Mouse (Mus musculus): ENCODE data around the gene Kdelc2. TPM values are rescaled to one million over a fixed set of nuclear protein-coding genes. Genes with fewer than 3 reads are reported as not detected.
A peak's percentile ranks its signal among the peaks of the same experiment; 100 is the strongest.

Gene Kdelc2
- polyA plus RNA-seq, 1 experiment from 2014 or later: 2.7 TPM

DNA sequence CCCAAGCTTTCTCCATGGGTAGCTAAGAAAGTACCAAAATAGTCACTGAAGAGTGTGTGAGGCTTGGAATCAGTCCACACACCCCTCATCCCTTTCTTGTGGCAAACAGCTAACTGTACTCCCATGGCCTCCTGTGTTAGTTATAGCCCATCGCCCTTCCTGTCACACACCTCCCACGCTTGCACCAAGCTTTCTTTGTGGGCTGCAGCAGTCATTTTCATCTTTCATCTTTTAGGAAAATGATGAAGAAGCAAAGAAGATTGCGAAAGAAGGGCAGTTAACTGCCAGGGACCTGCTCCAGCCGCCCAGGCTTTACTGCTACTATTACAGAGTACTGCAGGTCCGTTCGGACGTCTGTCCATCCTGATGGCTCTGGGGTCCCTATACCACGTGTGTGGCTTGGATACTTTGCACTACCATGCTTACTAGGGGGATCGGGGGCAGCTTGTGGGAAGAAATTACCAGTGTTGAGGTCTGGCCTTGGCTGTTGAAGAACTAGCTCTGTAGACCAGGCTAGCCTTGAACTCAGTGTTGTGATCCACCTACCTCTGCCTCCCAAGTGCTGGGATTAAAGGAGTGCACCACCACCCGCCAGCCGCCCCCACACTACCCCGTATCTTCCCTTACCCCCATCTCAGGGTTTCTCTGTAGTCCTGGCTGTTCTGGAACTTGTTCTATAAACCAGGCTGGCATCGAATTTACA is 14.0 kb downstream of the Kdelc2 start:
- Histone ChIP-seq H3K9ac (replicated peaks) (no peak overlapping the region), H3K4me2 (ENCODE audit: low read depth, low read length) (0 out of 2 replicates have a peak overlapping the region, but pooled peaks have one; percentile 11), H3K27me3 (ENCODE audit: insufficient read depth, low read length) (no peaks in the 10 kb centered on the region), H3K4me3 (ENCODE audit: low read depth, low read length) (no peak overlapping the region), H3K9me3 (ENCODE audit: low read length) (no peaks in the 10 kb centered on the region), H3K36me3 (replicated peaks; ENCODE audit: insufficient read depth, low read length) (peaks cover 4% of the 10 kb centered on the region), H3K4me1 (ENCODE audit: insufficient read depth) (no peaks in the 10 kb centered on the region), H3K27ac (ENCODE audit: low read depth) (no peak overlapping the region)
- 63% methylated on average over 13 of the region's 13 CpGs for WGBS (ENCODE audit: insufficient replicate concordance)
- TF ChIP-seq CTCF (IDR thresholded peaks at IDR 0.05; ENCODE audit: low read depth) (no peak), EP300 (IDR thresholded peaks at IDR 0.05; ENCODE audit: low read depth) (no peak)
- no peak for DNase-seq
- ATAC-seq: no peak

DNA sequence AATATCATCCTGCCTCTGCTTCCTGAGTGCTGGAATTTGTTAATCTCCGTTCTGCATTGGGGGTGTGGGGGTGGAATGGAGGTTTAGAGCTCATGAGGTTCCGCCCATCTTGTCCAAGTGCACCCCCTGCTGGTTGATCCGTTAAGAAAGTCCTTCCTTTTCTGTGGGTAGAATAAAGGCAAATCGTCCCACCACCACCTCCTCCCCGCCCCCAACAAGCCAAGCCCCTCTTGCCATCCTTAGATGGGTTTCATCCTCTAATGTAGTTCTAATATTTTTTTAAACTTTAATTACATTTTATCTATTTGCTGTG is 14.5 kb downstream of the Kdelc2 start:
- ATAC-seq: 0 out of 2 replicates have a peak, but pooled peaks have one; percentile 35
- Histone ChIP-seq H3K9me3 (ENCODE audit: low read length) (no peaks in the 10 kb centered on the region), H3K9ac (replicated peaks) (no peak overlapping the region), H3K4me1 (ENCODE audit: insufficient read depth) (no peaks in the 10 kb centered on the region), H3K27ac (ENCODE audit: low read depth) (no peak overlapping the region), H3K36me3 (replicated peaks; ENCODE audit: insufficient read depth, low read length) (peaks cover 2% of the 10 kb centered on the region), H3K27me3 (ENCODE audit: insufficient read depth, low read length) (no peaks in the 10 kb centered on the region), H3K4me3 (ENCODE audit: low read depth, low read length) (no peak overlapping the region), H3K4me2 (ENCODE audit: low read depth, low read length) (0 out of 2 replicates have a peak overlapping the region, but pooled peaks have one; percentile 11)
- peak; percentile 79 for DNase-seq
- WGBS (ENCODE audit: insufficient replicate concordance): 9% methylated on average over 5 of the region's 5 CpGs
- no peak for TF ChIP-seq EP300 (IDR thresholded peaks at IDR 0.05; ENCODE audit: low read depth)
- peak; percentile 80 for TF ChIP-seq CTCF (IDR thresholded peaks at IDR 0.05; ENCODE audit: low read depth)

DNA sequence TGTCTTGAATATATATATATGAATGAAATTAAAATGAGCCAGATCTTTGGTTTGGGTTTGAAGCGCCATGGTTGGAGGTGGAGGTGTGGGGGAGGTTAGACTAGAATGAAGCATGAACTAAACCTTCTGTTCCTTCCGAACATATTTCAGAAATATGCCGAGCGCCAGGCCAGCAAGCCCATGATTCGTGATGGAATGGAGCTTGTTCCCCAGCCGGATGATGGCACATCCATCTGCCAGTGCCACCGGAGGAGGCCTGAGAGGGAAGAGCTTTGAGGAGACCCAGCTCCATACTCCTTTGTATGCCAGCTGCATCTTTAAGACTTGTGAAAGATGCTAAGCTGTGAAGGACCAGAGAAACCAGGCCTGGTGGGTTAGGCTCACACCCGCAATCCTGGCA is 15.7 kb downstream of the Kdelc2 start:
- Histone ChIP-seq H3K36me3 (replicated peaks; ENCODE audit: insufficient read depth, low read length) (peaks cover 2% of the 10 kb centered on the region; the same call in 1 of the 2 replicates), H3K4me2 (ENCODE audit: low read depth, low read length) (no peak overlapping the region), H3K27me3 (ENCODE audit: insufficient read depth, low read length) (no peaks in the 10 kb centered on the region), H3K27ac (ENCODE audit: low read depth) (no peak overlapping the region), H3K9ac (replicated peaks) (no peak overlapping the region), H3K4me3 (ENCODE audit: low read depth, low read length) (no peak overlapping the region), H3K4me1 (ENCODE audit: insufficient read depth) (no peaks in the 10 kb centered on the region), H3K9me3 (ENCODE audit: low read length) (no peaks in the 10 kb centered on the region)
- no peak for ATAC-seq
- WGBS (ENCODE audit: insufficient replicate concordance): 88% methylated on average over 8 of the region's 8 CpGs
- no peak for DNase-seq
- TF ChIP-seq EP300 (IDR thresholded peaks at IDR 0.05; ENCODE audit: low read depth) (no peak), CTCF (IDR thresholded peaks at IDR 0.05; ENCODE audit: low read depth) (no peak)

DNA sequence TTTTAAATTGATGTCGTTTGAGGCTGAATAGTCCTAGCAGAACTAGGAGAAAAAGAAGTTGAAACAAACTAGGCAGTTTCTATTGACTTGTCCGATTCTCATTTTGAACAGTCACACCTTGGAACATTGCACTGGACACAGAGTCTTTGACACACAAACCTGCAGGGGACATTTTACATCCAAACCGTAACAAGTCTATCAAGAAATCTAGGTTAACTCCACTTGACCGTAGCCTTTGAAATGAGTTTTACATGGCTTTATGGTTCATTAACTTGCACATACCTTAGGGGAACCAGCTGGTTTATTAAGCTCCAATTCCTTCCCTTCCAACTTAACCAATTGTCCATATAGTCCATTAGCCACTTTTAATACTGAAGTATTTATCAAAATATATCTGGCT is 16.9 kb downstream of the Kdelc2 start:
- Histone ChIP-seq H3K27ac (ENCODE audit: low read depth) (no peak overlapping the region), H3K9ac (replicated peaks) (no peak overlapping the region), H3K4me1 (ENCODE audit: insufficient read depth) (peaks cover 6% of the 10 kb centered on the region; the same call in 1 of the 2 replicates), H3K36me3 (replicated peaks; ENCODE audit: insufficient read depth, low read length) (peaks cover 2% of the 10 kb centered on the region; the same call in 1 of the 2 replicates), H3K27me3 (ENCODE audit: insufficient read depth, low read length) (no peaks in the 10 kb centered on the region), H3K4me3 (ENCODE audit: low read depth, low read length) (no peak overlapping the region), H3K9me3 (ENCODE audit: low read length) (no peaks in the 10 kb centered on the region), H3K4me2 (ENCODE audit: low read depth, low read length) (no peak overlapping the region)
- TF ChIP-seq EP300 (IDR thresholded peaks at IDR 0.05; ENCODE audit: low read depth) (no peak), CTCF (IDR thresholded peaks at IDR 0.05; ENCODE audit: low read depth) (no peak)
- DNase-seq (no peak), ATAC-seq (no peak)
- WGBS (ENCODE audit: insufficient replicate concordance): 88% methylated on average over 4 of the region's 4 CpGs

DNA sequence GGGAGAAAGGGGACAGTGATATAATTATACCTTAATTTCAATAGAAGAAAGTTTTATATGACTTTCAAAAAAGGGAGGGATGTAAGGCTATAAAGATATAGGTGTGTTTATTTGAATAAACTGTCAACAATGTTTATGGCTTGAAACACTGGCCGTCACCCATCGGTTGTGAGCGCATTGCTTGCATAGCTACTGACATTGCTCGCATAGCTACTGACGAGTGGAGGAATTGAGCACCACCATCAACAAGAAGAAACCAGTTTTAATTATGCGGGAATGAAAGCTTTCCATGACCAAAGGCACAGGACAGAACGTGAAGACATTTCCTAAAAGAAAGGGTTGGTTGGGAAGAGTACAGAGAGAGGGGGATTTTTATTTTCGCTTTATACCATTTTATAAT is 17.3 kb downstream of the Kdelc2 start:
- H3K4me2 ChIP-seq (ENCODE audit: low read depth, low read length): no peak overlapping the region
- 80% methylated on average over 8 of the region's 8 CpGs for WGBS (ENCODE audit: insufficient replicate concordance)
- H3K9ac ChIP-seq (replicated peaks): no peak overlapping the region
- ATAC-seq (no peak), DNase-seq (no peak)
- no peak overlapping the region for H3K4me3 ChIP-seq (ENCODE audit: low read depth, low read length)
- H3K4me1 ChIP-seq (ENCODE audit: insufficient read depth): peaks cover 6% of the 10 kb centered on the region; the same call in 1 of the 2 replicates
- H3K27me3 ChIP-seq (ENCODE audit: insufficient read depth, low read length): no peaks in the 10 kb centered on the region
- no peak overlapping the region for H3K27ac ChIP-seq (ENCODE audit: low read depth)
- TF ChIP-seq CTCF (IDR thresholded peaks at IDR 0.05; ENCODE audit: low read depth) (no peak), EP300 (IDR thresholded peaks at IDR 0.05; ENCODE audit: low read depth) (no peak)
- H3K36me3 ChIP-seq (replicated peaks; ENCODE audit: insufficient read depth, low read length): peaks cover 2% of the 10 kb centered on the region; the same call in 1 of the 2 replicates
- no peaks in the 10 kb centered on the region for H3K9me3 ChIP-seq (ENCODE audit: low read length)

DNA sequence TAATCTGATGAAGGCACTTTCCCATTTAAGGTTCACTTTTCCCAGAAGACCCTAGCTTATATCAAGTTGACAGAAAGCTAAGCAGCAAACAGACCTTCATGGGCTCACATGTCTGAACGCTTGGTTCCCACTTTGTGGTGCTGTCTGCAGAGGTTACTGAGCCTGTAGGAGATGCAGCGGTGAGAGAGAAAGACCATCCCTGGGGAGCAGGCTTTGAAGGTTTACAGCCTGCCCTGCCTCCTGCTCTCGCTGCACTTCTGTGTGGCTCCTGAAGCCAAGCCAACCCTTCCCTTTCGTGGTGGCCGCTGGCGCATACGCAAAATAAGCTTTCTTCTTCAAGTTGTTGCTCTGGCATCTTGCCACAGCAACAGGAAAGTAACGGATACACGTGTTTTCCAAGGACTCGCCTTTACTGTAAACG is 18.5 kb downstream of the Kdelc2 start, which contains the start of gene 4930550C14Rik:
TSS of gene 4930550C14Rik (plus strand) at position 35 of the 421 bp plus-strand sequence.
- Histone ChIP-seq H3K4me1 (ENCODE audit: insufficient read depth) (peaks cover 6% of the 10 kb centered on the region; the same call in 1 of the 2 replicates), H3K27me3 (ENCODE audit: insufficient read depth, low read length) (no peaks in the 10 kb centered on the region), H3K27ac (ENCODE audit: low read depth) (no peak within 1 kb of the TSS), H3K9ac (replicated peaks) (no peak within 1 kb of the TSS), H3K4me2 (ENCODE audit: low read depth, low read length) (peak within 1 kb of the TSS; percentile 22; the same call in 1 of the 2 replicates), H3K9me3 (ENCODE audit: low read length) (no peaks in the 10 kb centered on the region), H3K36me3 (replicated peaks; ENCODE audit: insufficient read depth, low read length) (peaks cover 2% of the 10 kb centered on the region; the same call in 1 of the 2 replicates), H3K4me3 (ENCODE audit: low read depth, low read length) (no peak within 1 kb of the TSS)
- TF ChIP-seq EP300 (IDR thresholded peaks at IDR 0.05; ENCODE audit: low read depth): no peak
- DNase-seq (no peak), ATAC-seq (no peak)
- WGBS (ENCODE audit: insufficient replicate concordance): 33% methylated on average over 11 of the region's 11 CpGs
